Mouse (Mus musculus): ENCODE results near the gene Kdm4d. TPM values are rescaled to one million over a fixed set of nuclear protein-coding genes. Genes with fewer than 3 reads are reported as not detected.

The Kdm4d gene
- polyA plus RNA-seq, 1 experiment from 2014 or later, result 0.34 TPM

DNA sequence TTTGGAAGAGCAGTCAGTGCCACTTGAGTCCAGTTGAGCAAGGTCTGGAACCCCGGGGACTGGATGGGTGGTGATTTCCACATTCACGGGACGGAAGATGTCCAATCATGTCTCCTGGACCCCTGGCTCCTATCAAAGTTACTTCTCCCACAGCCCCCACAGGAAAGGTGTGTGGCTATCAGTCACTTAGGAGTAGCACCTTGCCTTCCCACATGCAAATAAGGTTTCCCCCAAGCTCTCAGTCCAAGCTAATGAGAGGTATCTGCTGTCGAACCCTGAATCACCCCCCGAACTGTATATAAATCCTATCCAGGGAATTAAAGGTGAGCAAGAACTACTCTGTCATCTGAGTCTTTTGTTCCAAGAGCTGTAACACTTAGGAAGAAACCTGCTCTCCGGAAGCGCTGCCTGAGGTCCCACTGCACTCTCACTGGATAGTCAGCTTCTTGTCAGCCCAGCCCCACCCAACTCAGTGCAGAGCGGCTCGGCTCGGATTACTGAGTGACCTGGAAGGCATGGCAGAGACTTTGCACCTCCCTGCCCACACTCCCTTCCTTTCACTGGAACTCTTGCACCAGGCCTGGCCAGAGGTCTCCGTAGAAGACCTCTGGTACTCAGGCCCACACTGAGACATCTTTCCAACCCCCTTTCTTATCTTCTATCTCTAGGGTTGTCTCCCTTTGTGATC, 66.9 kb downstream of the Kdm4d start:
- 47% methylated on average over 11 of the region's 11 CpGs for WGBS

More for the DNA sequence above, 66.9 kb downstream of the Kdm4d start:
- H3K27me3 ChIP-seq, result no peaks in the 10 kb centered on the region
- H3K9ac ChIP-seq, result no peak overlapping the region
- H3K4me2 ChIP-seq, result no peak overlapping the region
- ATAC-seq (replicated peaks; ENCODE audit: low FRiP score), result peak; percentile 88
- H3K9me3 ChIP-seq (replicated peaks), result no peaks in the 10 kb centered on the region
- H3K27ac ChIP-seq, result no peak overlapping the region
- no peak overlapping the region for H3K4me3 ChIP-seq (replicated peaks)
- H3K36me3 ChIP-seq, result no peaks in the 10 kb centered on the region
- H3K4me1 ChIP-seq, result no peaks in the 10 kb centered on the region

Other genes starting within 250 kb of the Kdm4d start
- gene Sesn3, start 225.4 kb downstream of the Kdm4d start, polyA plus RNA-seq (2015; fragmentation: Nextera tagmentation; extraction: Ambion mirVana), result 20.9 and 21.7 TPM in 2 replicates
- 13.3 and 13.5 TPM in 2 replicates for gene Endod1, start 119.0 kb downstream of the Kdm4d start, polyA plus RNA-seq (2015; fragmentation: Nextera tagmentation; extraction: Ambion mirVana)
- 169 and 171 TPM in 2 replicates for gene Cwc15, start 135 bp upstream of the Kdm4d start, polyA plus RNA-seq (2015; fragmentation: Nextera tagmentation; extraction: Ambion mirVana)
- gene Amotl1, start 144.6 kb upstream of the Kdm4d start, polyA plus RNA-seq (2015; fragmentation: Nextera tagmentation; extraction: Ambion mirVana), result 20.4 and 23.3 TPM in 2 replicates
- 0.05 TPM in 1 of 2 replicates, not detected in the other for gene Piwil4, start 240.3 kb upstream of the Kdm4d start, polyA plus RNA-seq (2015; fragmentation: Nextera tagmentation; extraction: Ambion mirVana)